Comparison of ENCODE assay signal across 15 mouse cellular contexts in genomic region chr9:69164653-69165052, GRCm38 (mm10).
DNase-seq lines count a peak whose midpoint lies in the region; ATAC-seq and TF ChIP-seq lines count a peak whose summit lies in the region.
"Had no signal": no experiment of that assay in that cellular context is flagged by ENCODE, and none has a peak within 500 bp of the region (broad histone marks: within the 10 kb centered on the region; RNA-seq: fewer than 3 reads in every experiment).

No protein-coding gene starts in this region.

- no peak overlapping the region for H3K4me3 ChIP-seq in gastrocnemius, adult 2 months
- H3K4me3 ChIP-seq in forebrain, postnatal 0 days (ENCODE audit: low read depth, low read length) = no peak overlapping the region
- H3K4me3 ChIP-seq: embryonic facial prominence, embryonic 10.5 days; forebrain, embryonic 12.5 days; midbrain, embryonic 15.5 days; stomach, embryonic 15.5 days had no signal

- no peak overlapping the region for H3K4me2 ChIP-seq in forebrain, postnatal 0 days (ENCODE audit: low read depth)
- H3K4me2 ChIP-seq: forebrain, embryonic 12.5 days; midbrain, embryonic 15.5 days; stomach, embryonic 15.5 days had no signal

- no peak for TF ChIP-seq CTCF in gastrocnemius, adult 2 months (IDR thresholded peaks at IDR 0.05)
- no peak for TF ChIP-seq CTCF in forebrain, postnatal 0 days (IDR thresholded peaks at IDR 0.05; ENCODE audit: low read depth)

- no peaks in the 10 kb centered on the region for H3K27me3 ChIP-seq in forebrain, postnatal 0 days (ENCODE audit: insufficient read depth, low read length)
- H3K27me3 ChIP-seq: forebrain, embryonic 12.5 days; midbrain, embryonic 15.5 days; stomach, embryonic 15.5 days had no signal

- 61% methylated on average over 7 of the region's 7 CpGs for WGBS in forebrain, postnatal 0 days

- H3K9me3 ChIP-seq in forebrain, postnatal 0 days (ENCODE audit: low read length) = no peaks in the 10 kb centered on the region
- H3K9me3 ChIP-seq: embryonic facial prominence, embryonic 10.5 days; forebrain, embryonic 12.5 days; midbrain, embryonic 15.5 days; stomach, embryonic 15.5 days had no signal

- H3K9ac ChIP-seq in forebrain, postnatal 0 days = no peak overlapping the region
- H3K9ac ChIP-seq: forebrain, embryonic 12.5 days; liver, postnatal 0 days; midbrain, embryonic 15.5 days; stomach, embryonic 15.5 days had no signal

- ATAC-seq in forebrain, postnatal 0 days = no peak
- ATAC-seq: liver, postnatal 0 days; midbrain, embryonic 15.5 days had no signal

- H3K36me3 ChIP-seq in forebrain, postnatal 0 days (ENCODE audit: insufficient read depth) = no peaks in the 10 kb centered on the region
- H3K36me3 ChIP-seq: embryonic facial prominence, embryonic 10.5 days; forebrain, embryonic 12.5 days; midbrain, embryonic 15.5 days; stomach, embryonic 15.5 days had no signal

- H3K27ac ChIP-seq in gastrocnemius, adult 2 months = peak overlapping the region; percentile 73
- H3K27ac ChIP-seq in forebrain, postnatal 0 days (ENCODE audit: low read depth, low read length) = no peak overlapping the region
- H3K27ac ChIP-seq: embryonic facial prominence, embryonic 10.5 days; forebrain, embryonic 12.5 days; midbrain, embryonic 15.5 days; stomach, embryonic 15.5 days had no signal

- H3K4me1 ChIP-seq in forebrain, postnatal 0 days (ENCODE audit: insufficient read depth) = no peaks in the 10 kb centered on the region
- H3K4me1 ChIP-seq: forebrain, embryonic 12.5 days; midbrain, embryonic 15.5 days; stomach, embryonic 15.5 days had no signal

- intact Hi-C loops in gastrocnemius, adult 2 months (cut with DNase I) = no loop called here

- peak; percentile 26 to 36 for DNase-seq in lung, adult 18-20 months
- no peak for DNase-seq in lung, postnatal 14 days
- DNase-seq in gastrocnemius, adult 2 months = peak; percentile 75
- peak; percentile 81 to 85 for DNase-seq in heart, adult 9 months (ENCODE audit: low spot score in 2 of 2)
- peak; percentile 20 for DNase-seq in lung, postnatal 10 days
- DNase-seq in forebrain, postnatal 0 days = no peak
- DNase-seq in right cerebral cortex, adult 2 months (ENCODE audit: low spot score in 2 of 2) = no peak
- DNase-seq: cerebellum, postnatal 10 days; kidney, adult 2 months; liver, postnatal 0 days; right cerebral cortex, postnatal 25 days had no signal

Comparison
In these comparisons a context has a peak if more than half of its experiments do, and no peak if none do; other contexts are left out.
1. DNase-seq: peak in lung, adult 18-20 months (2 of 2), gastrocnemius, adult 2 months (single experiment), heart, adult 9 months (2 of 2) and lung, postnatal 10 days (single experiment); none in lung, postnatal 14 days (single experiment), forebrain, postnatal 0 days (single experiment) and right cerebral cortex, adult 2 months (0 of 2).